Mouse (Mus musculus) ES-E14 (cell line): ENCODE measurements at regions not wholly inside any gene's neighbourhood (a gene's known extent, or its start where the extent isn't known, plus 50 kb on each side); places are given as distances from the start of the nearest gene placed in this dataset.

ENCODE experiments used
- DNase-seq: peaks from one replicate; pipeline ENCODE4 v3.0.0-alpha.2; 2013; ENCODE audit warnings: low read depth, low spot score
- H3K27ac ChIP-seq: 2 replicates; pipeline ENCODE4 v1.5.1; 2012; ENCODE audit warnings: low read depth, mild to moderate bottlenecking, low read length, moderate library complexity, mixed read lengths; ENCODE audit not compliant: poor library complexity, insufficient read depth, severe bottlenecking
- H3K36me3 ChIP-seq: 2 replicates; pipeline ENCODE4 v1.6.1; 2012; ENCODE audit warnings: mild to moderate bottlenecking, low read length, moderate library complexity, mixed read lengths; ENCODE audit not compliant: control insufficient read depth, poor library complexity, insufficient read depth, severe bottlenecking
- H3K4me1 ChIP-seq, 2 experiments: fragments of 150-350 bp in 1 of 2; sonication (generic) in 1 of 2; 2 replicates each; pipeline ENCODE4 v1.6.1; 2012; ENCODE audit warnings: low read length in 2 of 2, mild to moderate bottlenecking in 1 of 2, mixed read lengths in 1 of 2; ENCODE audit not compliant: control insufficient read depth in 2 of 2, insufficient read depth in 2 of 2, poor library complexity in 1 of 2
- H3K4me3 ChIP-seq, 2 experiments: fragments of 150-350 bp in 1 of 2; sonication (generic) in 1 of 2; 2 replicates each; pipeline ENCODE4 v1.5.1; 2012; ENCODE audit warnings: low read length in 2 of 2, low read depth in 1 of 2, mild to moderate bottlenecking in 1 of 2, mixed read lengths in 1 of 2; ENCODE audit not compliant: insufficient read depth in 1 of 2, poor library complexity in 1 of 2, severe bottlenecking in 1 of 2
- H3K9ac ChIP-seq: 2 replicates; pipeline ENCODE4 v1.6.1; 2012; ENCODE audit warnings: low read depth, mild to moderate bottlenecking, low read length, mixed read lengths; ENCODE audit not compliant: poor library complexity, insufficient read depth, severe bottlenecking
- H3K9me3 ChIP-seq: fragments of 150-350 bp; sonication (generic); 2 replicates; pipeline ENCODE4 v1.6.1; 2012; ENCODE audit warnings: low read depth, mild to moderate bottlenecking, low read length; ENCODE audit not compliant: control insufficient read depth, insufficient read depth
- CHD2 ChIP-seq: IDR thresholded peaks from 2 replicates; pipeline ENCODE4 v1.6.1; 2014; ENCODE audit warnings: mild to moderate bottlenecking, low read depth, low read length, inconsistent platforms
- HCFC1 ChIP-seq: IDR thresholded peaks from 2 replicates; pipeline ENCODE4 v1.6.1; 2012; ENCODE audit warnings: low read length, inconsistent platforms, borderline replicate concordance; ENCODE audit not compliant: insufficient read depth
- MAFK ChIP-seq: IDR thresholded peaks from 2 replicates; pipeline ENCODE4 v1.6.1; 2014; ENCODE audit warnings: mild to moderate bottlenecking, low read depth, low read length, inconsistent platforms; ENCODE audit not compliant: insufficient read depth
- ZC3H11A ChIP-seq: IDR thresholded peaks from 2 replicates; pipeline ENCODE4 v1.6.1; 2012; ENCODE audit warnings: low read depth, mild to moderate bottlenecking, inconsistent platforms, low read length, borderline replicate concordance
- ZNF384 ChIP-seq: IDR thresholded peaks from 2 replicates; pipeline ENCODE4 v1.6.1; 2012; ENCODE audit warnings: low read depth, low read length, inconsistent platforms
- in situ Hi-C, 2 experiments: fragments of 600-800 bp; cut with MboI; formaldehyde crosslinking; loops; one replicate each; pipeline ENCODE4 v1.15.1; 2025; ENCODE audit warnings: low sequenced_read_pairs in 2 of 2, inconsistent platforms in 1 of 2; ENCODE audit not compliant: unreplicated experiment in 2 of 2

GRCm38 (mm10) chr13:44607316-44608285 lies 121.7 kb upstream of the Jarid2 start:
- DNase-seq = no peak
- in situ Hi-C loops = no loop called here
- TF ChIP-seq CHD2 (no peak), ZNF384 (no peak), HCFC1 (no peak), MAFK (no peak), ZC3H11A (no peak)
- no peak overlapping the region for H3K27ac ChIP-seq
- no peaks in the 10 kb centered on the region for H3K36me3 ChIP-seq
- H3K4me3 ChIP-seq = no peak overlapping the region
- H3K9me3 ChIP-seq = no peaks in the 10 kb centered on the region
- H3K9ac ChIP-seq = no peak overlapping the region
- H3K4me1 ChIP-seq = peaks cover 0 to 2% of the 10 kb centered on the region in 2 experiments; a peak in 1 of 4 replicates

- Histone ChIP-seq H3K27ac (no peak overlapping the region), H3K4me3 (no peak overlapping the region), H3K4me1 (peaks cover 0 to 2% of the 10 kb centered on the region in 2 experiments; a peak in 1 of 4 replicates), H3K9ac (no peak overlapping the region), H3K9me3 (no peaks in the 10 kb centered on the region), H3K36me3 (no peaks in the 10 kb centered on the region)
- in situ Hi-C loops = no loop called here
- no peak for DNase-seq
- TF ChIP-seq ZC3H11A (no peak), CHD2 (no peak), MAFK (no peak), HCFC1 (no peak), ZNF384 (no peak)
These were observed 121.0 kb upstream of the Jarid2 start for GRCm38 (mm10) chr13:44608286-44608675.

- H3K27ac ChIP-seq = no peak overlapping the region
- H3K9me3 ChIP-seq = no peaks in the 10 kb centered on the region
- no peak overlapping the region for H3K4me3 ChIP-seq
- H3K9ac ChIP-seq = no peak overlapping the region
- in situ Hi-C loops = no loop called here
- TF ChIP-seq MAFK = no peak
- TF ChIP-seq ZNF384 = no peak
- TF ChIP-seq CHD2 = no peak
- no peak for TF ChIP-seq ZC3H11A
- no peak for TF ChIP-seq HCFC1
- H3K4me1 ChIP-seq = peaks cover 0 to 2% of the 10 kb centered on the region in 2 experiments; a peak in 1 of 4 replicates
- H3K36me3 ChIP-seq = no peaks in the 10 kb centered on the region
- DNase-seq = no peak
These were observed 120.5 kb upstream of the Jarid2 start for GRCm38 (mm10) chr13:44608681-44609335.

DNA sequence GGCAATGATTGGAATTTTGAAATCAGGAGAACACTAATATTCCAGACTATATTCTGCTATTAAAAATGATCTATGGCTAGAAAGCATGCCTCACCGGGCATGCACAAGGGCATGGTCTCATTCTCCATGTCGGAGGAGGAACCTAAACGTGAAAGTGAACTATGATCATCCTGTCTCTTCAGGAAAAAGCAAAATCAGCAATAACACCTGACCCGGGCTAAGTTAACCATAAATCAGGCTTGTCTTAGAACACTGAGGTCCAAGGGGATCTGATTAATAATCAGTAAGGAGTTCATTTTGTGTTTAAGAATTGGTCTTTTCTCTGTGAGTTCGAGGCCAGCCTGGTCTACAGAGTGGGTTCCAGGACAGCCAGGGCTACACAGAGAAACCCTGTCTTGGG lies 119.7 kb upstream of the Jarid2 start:
- no peak for DNase-seq
- no peaks in the 10 kb centered on the region for H3K36me3 ChIP-seq
- H3K4me1 ChIP-seq = peaks cover 0 to 3% of the 10 kb centered on the region in 2 experiments; a peak in 1 of 4 replicates
- TF ChIP-seq CHD2 (no peak), ZNF384 (no peak)
- H3K27ac ChIP-seq = no peak overlapping the region
- H3K9ac ChIP-seq = no peak overlapping the region
- no peak overlapping the region for H3K4me3 ChIP-seq
- in situ Hi-C loops = no loop called here
- no peaks in the 10 kb centered on the region for H3K9me3 ChIP-seq
